Mouse (Mus musculus): ENCODE measurements around the gene Pacsin3. TPM values are rescaled to one million over a fixed set of nuclear protein-coding genes. Genes with fewer than 3 reads are reported as not detected.

Pacsin3 gene
- polyA plus RNA-seq, 1 experiment from 2014 or later, result 19.2 TPM

DNA sequence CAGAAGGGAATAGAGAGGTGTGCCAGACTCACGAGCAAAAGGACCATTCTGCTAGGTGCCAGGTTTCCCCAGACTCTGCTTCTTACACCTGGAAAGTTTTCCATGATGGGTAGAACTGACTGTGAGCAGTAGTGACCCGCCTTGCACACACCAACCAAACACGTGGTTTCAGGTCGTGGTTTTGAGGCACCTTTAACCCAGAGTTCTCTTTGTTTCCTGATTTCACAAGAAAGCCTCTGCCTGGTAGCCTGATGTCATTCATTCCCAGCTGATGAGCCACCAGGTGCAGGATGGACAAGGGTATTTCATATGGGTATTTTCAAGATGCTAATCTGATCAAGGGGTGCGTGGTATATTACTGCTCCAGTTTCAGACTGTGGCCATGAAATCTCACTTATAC, 13.2 kb upstream of the Pacsin3 start:
- H3K27me3 ChIP-seq (replicated peaks; ENCODE audit: control insufficient read depth, insufficient read depth, low read length), result no peaks in the 10 kb centered on the region
- no peak overlapping the region for H3K9ac ChIP-seq (replicated peaks; ENCODE audit: low read depth, low read length)
- 71% methylated on average over 5 of the region's 5 CpGs for WGBS
- no peak overlapping the region for H3K27ac ChIP-seq (ENCODE audit: low read length)
- H3K4me2 ChIP-seq (ENCODE audit: low read length), result no peak overlapping the region
- H3K9me3 ChIP-seq (ENCODE audit: control insufficient read depth, low read length), result no peaks in the 10 kb centered on the region
- peaks cover 3% of the 10 kb centered on the region for H3K4me1 ChIP-seq (replicated peaks; ENCODE audit: control insufficient read depth, insufficient read depth, low read length)
- no peak overlapping the region for H3K4me3 ChIP-seq (replicated peaks; ENCODE audit: low read length)
- no peaks in the 10 kb centered on the region for H3K36me3 ChIP-seq (ENCODE audit: control insufficient read depth, insufficient read depth)
- ATAC-seq, result no peak

DNA sequence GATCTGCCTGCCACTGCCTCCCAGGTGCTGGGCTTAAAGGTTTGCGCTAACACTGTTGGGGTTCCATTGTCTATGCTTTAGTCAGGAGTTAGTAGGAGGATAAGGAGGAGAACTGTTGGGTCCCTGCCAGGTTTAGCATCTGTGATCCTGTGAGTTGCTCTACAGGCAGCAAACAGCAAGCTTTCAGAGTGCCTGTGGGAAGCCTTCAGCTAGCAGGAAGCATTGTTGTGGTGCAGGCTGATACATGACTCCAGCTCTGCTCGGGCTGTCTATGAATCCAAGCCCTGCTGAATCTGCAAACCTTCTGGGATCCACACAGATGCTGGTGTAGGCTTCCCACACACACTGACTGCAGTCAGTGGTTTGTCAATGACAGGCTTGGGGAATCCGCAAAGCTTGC, 12.3 kb upstream of the Pacsin3 start:
- H3K4me2 ChIP-seq (ENCODE audit: low read length), result no peak overlapping the region
- H3K4me1 ChIP-seq (replicated peaks; ENCODE audit: control insufficient read depth, insufficient read depth, low read length), result no peaks in the 10 kb centered on the region
- no peaks in the 10 kb centered on the region for H3K9me3 ChIP-seq (ENCODE audit: control insufficient read depth, low read length)
- H3K4me3 ChIP-seq (replicated peaks; ENCODE audit: low read length), result no peak overlapping the region
- peak; percentile 18; the same call in 1 of the 2 replicates for ATAC-seq
- 52% methylated on average over 3 of the region's 3 CpGs for WGBS
- H3K27ac ChIP-seq (ENCODE audit: low read length), result no peak overlapping the region
- no peaks in the 10 kb centered on the region for H3K27me3 ChIP-seq (replicated peaks; ENCODE audit: control insufficient read depth, insufficient read depth, low read length)
- no peaks in the 10 kb centered on the region for H3K36me3 ChIP-seq (ENCODE audit: control insufficient read depth, insufficient read depth)
- H3K9ac ChIP-seq (replicated peaks; ENCODE audit: low read depth, low read length), result no peak overlapping the region

DNA sequence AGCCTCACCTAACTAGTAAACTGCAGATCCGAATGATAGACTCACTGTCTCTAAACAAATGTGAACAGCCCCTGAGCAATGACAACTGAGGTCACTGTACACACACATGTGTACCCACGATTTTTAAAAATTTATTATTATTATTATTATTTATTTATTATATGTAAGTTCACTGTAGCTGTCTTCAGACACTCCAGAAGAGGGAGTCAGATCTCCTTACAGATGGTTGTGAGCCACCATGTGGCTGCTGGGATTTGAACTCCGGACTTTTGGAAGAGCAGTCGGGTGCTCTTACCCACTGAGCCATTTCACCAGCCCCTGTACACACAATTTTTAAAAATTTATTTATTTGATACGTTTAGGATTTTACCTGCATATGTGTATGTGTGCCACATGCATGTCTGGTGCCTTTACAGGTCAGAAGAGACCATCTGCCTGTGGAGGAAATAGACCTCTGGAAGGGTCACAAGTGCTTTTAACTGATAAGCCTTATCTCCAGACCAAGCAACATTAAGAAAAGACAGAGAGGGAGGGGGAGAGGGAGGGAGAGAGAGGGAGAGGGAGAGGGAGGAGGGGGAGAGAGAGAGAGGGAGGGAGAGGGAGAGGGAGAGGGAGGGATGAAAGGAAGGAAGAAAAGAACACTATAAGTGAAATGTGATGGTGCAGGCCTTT, 11.1 kb upstream of the Pacsin3 start:
- H3K27ac ChIP-seq (ENCODE audit: low read length), result no peak overlapping the region
- WGBS, result 83% methylated on average over 5 of the region's 5 CpGs
- H3K9ac ChIP-seq (replicated peaks; ENCODE audit: low read depth, low read length), result no peak overlapping the region
- H3K36me3 ChIP-seq (ENCODE audit: control insufficient read depth, insufficient read depth), result no peaks in the 10 kb centered on the region
- H3K9me3 ChIP-seq (ENCODE audit: control insufficient read depth, low read length), result no peaks in the 10 kb centered on the region
- H3K27me3 ChIP-seq (replicated peaks; ENCODE audit: control insufficient read depth, insufficient read depth, low read length), result no peaks in the 10 kb centered on the region
- no peak overlapping the region for H3K4me2 ChIP-seq (ENCODE audit: low read length)
- H3K4me1 ChIP-seq (replicated peaks; ENCODE audit: control insufficient read depth, insufficient read depth, low read length), result no peaks in the 10 kb centered on the region
- H3K4me3 ChIP-seq (replicated peaks; ENCODE audit: low read length), result no peak overlapping the region
- no peak for ATAC-seq

DNA sequence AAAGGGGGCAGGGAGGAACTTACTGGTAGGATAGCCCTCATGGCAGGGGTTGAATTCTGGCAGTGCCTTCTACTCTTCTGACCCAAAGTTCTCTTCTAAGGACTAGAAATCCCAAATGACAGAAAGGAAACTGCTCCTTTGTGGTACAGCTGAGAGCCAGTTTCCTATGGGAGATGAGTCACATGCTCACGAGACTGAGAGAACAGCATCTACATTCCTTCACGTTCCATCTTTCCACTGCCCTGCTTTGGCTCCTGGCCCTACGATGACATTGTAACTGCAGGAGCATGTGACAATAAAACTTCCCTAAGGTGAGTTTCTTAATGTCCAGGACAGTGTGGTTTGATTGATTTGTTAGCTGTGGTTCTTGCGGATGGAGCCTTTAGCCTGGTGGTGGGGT, 7.4 kb upstream of the Pacsin3 start:
- H3K9me3 ChIP-seq (ENCODE audit: control insufficient read depth, low read length), result no peaks in the 10 kb centered on the region
- H3K36me3 ChIP-seq (ENCODE audit: control insufficient read depth, insufficient read depth), result no peaks in the 10 kb centered on the region
- no peak for ATAC-seq
- H3K27ac ChIP-seq (ENCODE audit: low read length), result no peak overlapping the region
- no peak overlapping the region for H3K9ac ChIP-seq (replicated peaks; ENCODE audit: low read depth, low read length)
- H3K4me3 ChIP-seq (replicated peaks; ENCODE audit: low read length), result no peak overlapping the region
- 91% methylated on average over 4 of the region's 4 CpGs for WGBS
- no peak overlapping the region for H3K4me2 ChIP-seq (ENCODE audit: low read length)
- no peaks in the 10 kb centered on the region; the same call in 1 of the 2 replicates for H3K27me3 ChIP-seq (replicated peaks; ENCODE audit: control insufficient read depth, insufficient read depth, low read length)
- H3K4me1 ChIP-seq (replicated peaks; ENCODE audit: control insufficient read depth, insufficient read depth, low read length), result no peaks in the 10 kb centered on the region

DNA sequence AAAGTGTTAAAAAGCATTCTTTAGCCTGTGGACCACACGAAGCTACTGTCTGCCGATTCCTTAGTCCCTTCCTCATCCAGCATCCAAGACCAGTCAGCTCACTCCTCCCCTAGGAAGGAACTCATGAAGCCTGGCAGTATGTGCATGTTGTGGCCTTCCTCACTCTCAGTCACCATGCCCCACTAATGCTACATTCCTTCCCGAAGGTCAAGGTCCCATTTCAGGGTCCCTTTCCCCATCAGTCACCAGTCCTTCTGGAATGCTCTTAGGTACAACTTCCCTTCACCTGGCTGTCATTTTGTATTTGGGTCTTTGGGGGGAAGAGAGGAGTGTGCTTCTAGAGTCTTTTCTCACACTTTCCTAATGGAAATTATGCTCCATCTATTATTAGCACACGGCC, 3.8 kb upstream of the Pacsin3 start:
- Histone ChIP-seq H3K4me2 (ENCODE audit: low read length) (no peak overlapping the region), H3K9ac (replicated peaks; ENCODE audit: low read depth, low read length) (no peak overlapping the region), H3K36me3 (ENCODE audit: control insufficient read depth, insufficient read depth) (no peaks in the 10 kb centered on the region), H3K9me3 (ENCODE audit: control insufficient read depth, low read length) (no peaks in the 10 kb centered on the region), H3K4me3 (replicated peaks; ENCODE audit: low read length) (no peak overlapping the region), H3K27ac (ENCODE audit: low read length) (no peak overlapping the region), H3K27me3 (replicated peaks; ENCODE audit: control insufficient read depth, insufficient read depth, low read length) (no peaks in the 10 kb centered on the region; the same call in 1 of the 2 replicates), H3K4me1 (replicated peaks; ENCODE audit: control insufficient read depth, insufficient read depth, low read length) (peaks cover 16% of the 10 kb centered on the region)
- ATAC-seq, result no peak
- 78% methylated on average over 4 of the region's 4 CpGs for WGBS

DNA sequence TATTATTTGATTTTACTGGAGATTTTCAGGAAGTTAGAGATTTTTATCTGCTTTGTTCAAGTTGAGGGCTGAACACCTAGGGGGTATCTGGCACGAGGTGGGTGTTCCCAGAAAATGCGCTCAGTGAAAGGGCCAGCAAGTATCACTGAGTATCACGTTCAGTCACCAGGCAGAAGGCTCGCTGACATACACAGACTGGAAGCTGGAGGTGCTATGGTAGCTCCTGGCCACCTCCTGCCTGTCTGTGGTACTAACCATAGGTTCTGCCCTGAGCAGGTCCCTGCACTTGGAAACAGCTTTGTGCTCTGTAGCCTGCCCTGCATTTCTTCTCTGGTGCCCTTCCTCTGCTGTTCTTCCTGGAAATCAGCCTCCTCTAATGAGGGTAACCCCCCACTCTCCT, 3.2 kb upstream of the Pacsin3 start:
- Histone ChIP-seq H3K9me3 (ENCODE audit: control insufficient read depth, low read length) (no peaks in the 10 kb centered on the region), H3K27me3 (replicated peaks; ENCODE audit: control insufficient read depth, insufficient read depth, low read length) (no peaks in the 10 kb centered on the region; the same call in 1 of the 2 replicates), H3K4me1 (replicated peaks; ENCODE audit: control insufficient read depth, insufficient read depth, low read length) (peaks cover 21% of the 10 kb centered on the region), H3K4me3 (replicated peaks; ENCODE audit: low read length) (no peak overlapping the region), H3K36me3 (ENCODE audit: control insufficient read depth, insufficient read depth) (no peaks in the 10 kb centered on the region), H3K9ac (replicated peaks; ENCODE audit: low read depth, low read length) (no peak overlapping the region), H3K27ac (ENCODE audit: low read length) (no peak overlapping the region), H3K4me2 (ENCODE audit: low read length) (no peak overlapping the region)
- ATAC-seq, result no peak
- 52% methylated on average over 4 of the region's 4 CpGs for WGBS

DNA sequence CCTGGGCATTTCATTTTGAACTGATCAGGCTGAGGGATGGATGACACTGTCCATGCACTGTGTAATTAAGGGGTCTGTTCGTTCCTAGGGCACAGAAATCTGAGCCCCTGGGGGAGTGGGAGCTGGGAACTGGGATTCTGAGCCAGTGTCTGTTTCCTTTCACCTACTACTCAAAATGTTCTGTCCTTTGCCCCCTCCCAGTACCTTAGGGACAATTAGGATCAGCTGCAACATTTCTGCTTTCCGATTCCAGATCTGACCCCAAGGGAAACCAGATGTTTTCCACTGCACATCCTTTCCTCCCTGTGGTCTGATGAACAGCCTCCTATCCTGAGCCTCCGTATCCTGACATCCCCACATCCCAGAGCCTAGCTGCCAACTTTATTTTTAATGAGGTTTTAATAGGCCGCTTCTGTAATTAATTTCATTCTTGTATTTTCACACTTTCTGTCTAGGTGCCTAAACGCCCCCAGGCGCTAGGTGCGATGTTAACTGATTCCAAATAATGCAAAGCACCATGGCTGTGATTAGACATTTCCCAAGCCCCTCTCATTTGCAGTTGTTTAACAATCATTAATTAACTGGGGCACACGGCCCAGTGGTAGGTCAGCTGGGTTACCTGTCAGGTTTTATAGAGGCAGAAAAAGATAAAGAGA, 901 bp upstream of the Pacsin3 start:
- 23% methylated on average over 8 of the region's 8 CpGs for WGBS
- no peak for ATAC-seq
- H3K27ac ChIP-seq (ENCODE audit: low read length), result no peak overlapping the region
- no peaks in the 10 kb centered on the region for H3K9me3 ChIP-seq (ENCODE audit: control insufficient read depth, low read length)
- peaks cover 28% of the 10 kb centered on the region for H3K4me1 ChIP-seq (replicated peaks; ENCODE audit: control insufficient read depth, insufficient read depth, low read length)
- H3K4me2 ChIP-seq (ENCODE audit: low read length), result peak overlapping the region; percentile 97; the same call in 1 of the 2 replicates
- H3K27me3 ChIP-seq (replicated peaks; ENCODE audit: control insufficient read depth, insufficient read depth, low read length), result no peaks in the 10 kb centered on the region; the same call in 1 of the 2 replicates
- no peaks in the 10 kb centered on the region for H3K36me3 ChIP-seq (ENCODE audit: control insufficient read depth, insufficient read depth)
- no peak overlapping the region for H3K4me3 ChIP-seq (replicated peaks; ENCODE audit: low read length)
- H3K9ac ChIP-seq (replicated peaks; ENCODE audit: low read depth, low read length), result no peak overlapping the region

DNA sequence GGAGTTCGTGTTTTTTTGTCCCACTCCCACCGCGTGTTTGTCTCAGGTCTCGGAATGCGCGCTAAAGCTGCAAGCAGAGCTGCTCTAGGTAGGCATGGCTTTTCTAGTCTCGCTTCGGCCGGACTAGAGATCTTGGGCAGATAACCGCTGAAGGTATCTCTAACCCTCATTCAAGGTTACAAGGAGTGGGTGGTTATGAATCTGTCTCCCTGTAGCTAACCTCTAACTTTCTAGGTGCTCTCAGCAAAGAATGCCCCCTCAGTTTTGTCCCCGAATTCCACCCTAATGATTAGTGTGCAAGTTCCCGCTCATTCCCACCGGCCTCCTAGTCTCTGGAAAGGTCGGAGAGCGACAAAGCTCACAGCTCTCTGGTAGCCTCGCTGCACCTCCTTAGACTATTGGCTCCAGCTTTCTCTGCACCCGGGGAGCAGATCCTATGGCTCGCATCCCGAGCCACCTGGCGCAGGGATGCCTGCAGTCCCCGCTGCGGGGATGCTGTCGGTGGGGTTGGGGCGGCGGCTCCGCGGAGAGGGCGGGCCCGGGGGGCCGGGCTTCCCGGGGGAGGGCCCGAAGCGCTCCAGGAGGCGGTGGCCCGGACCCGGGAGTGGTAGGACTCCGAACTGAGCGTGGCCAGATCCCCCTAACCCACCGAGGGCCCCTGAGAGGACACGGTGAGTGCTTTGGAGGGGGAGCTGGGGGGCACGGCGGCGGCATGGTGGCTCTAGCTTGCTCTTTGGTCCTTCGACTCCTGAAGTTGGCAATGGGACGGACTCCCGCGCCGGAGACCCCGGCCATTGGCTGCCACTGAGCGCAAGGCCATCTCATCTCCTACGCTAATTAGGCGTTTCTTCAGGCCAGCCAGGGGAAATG, 737 bp downstream of the Pacsin3 start:
- ATAC-seq, result peak; percentile 63
- H3K4me2 ChIP-seq (ENCODE audit: low read length), result peak overlapping the region; percentile 97
- no peaks in the 10 kb centered on the region for H3K36me3 ChIP-seq (ENCODE audit: control insufficient read depth, insufficient read depth)
- peak overlapping the region; percentile 69 for H3K9ac ChIP-seq (replicated peaks; ENCODE audit: low read depth, low read length)
- peaks cover 28% of the 10 kb centered on the region for H3K4me1 ChIP-seq (replicated peaks; ENCODE audit: control insufficient read depth, insufficient read depth, low read length)
- no peaks in the 10 kb centered on the region for H3K9me3 ChIP-seq (ENCODE audit: control insufficient read depth, low read length)
- H3K4me3 ChIP-seq (replicated peaks; ENCODE audit: low read length), result peak overlapping the region; percentile 62
- under 1% methylated on average over 50 of the region's 52 CpGs for WGBS
- H3K27me3 ChIP-seq (replicated peaks; ENCODE audit: control insufficient read depth, insufficient read depth, low read length), result no peaks in the 10 kb centered on the region
- no peak overlapping the region for H3K27ac ChIP-seq (ENCODE audit: low read length)
